Mouse (Mus musculus): ENCODE measurements around the gene Zbtb4. TPM values are rescaled to one million over a fixed set of nuclear protein-coding genes. Genes with fewer than 3 reads are reported as not detected.

Zbtb4 gene
- polyA plus RNA-seq, 1 experiment from 2014 or later = 3.6 TPM

Other genes starting within 250 kb of the Zbtb4 start
- 0.17 and 0.62 TPM in 2 replicates for gene Dnah2, start 216.8 kb upstream of the Zbtb4 start, polyA plus RNA-seq (2015; fragmentation: Nextera tagmentation; extraction: Ambion mirVana)
- gene Efnb3, start 205.7 kb upstream of the Zbtb4 start, polyA plus RNA-seq (2015; fragmentation: Nextera tagmentation; extraction: Ambion mirVana) = 49.9 and 57.0 TPM in 2 replicates
- 15.1 and 16.5 TPM in 2 replicates for gene Wrap53, start 185.7 kb upstream of the Zbtb4 start, polyA plus RNA-seq (2015; fragmentation: Nextera tagmentation; extraction: Ambion mirVana)
- 79.1 and 87.0 TPM in 2 replicates for gene Trp53, start 185.6 kb upstream of the Zbtb4 start, polyA plus RNA-seq (2015; fragmentation: Nextera tagmentation; extraction: Ambion mirVana)
- 22.3 and 25.6 TPM in 2 replicates for gene Atp1b2, start 160.0 kb upstream of the Zbtb4 start, polyA plus RNA-seq (2015; fragmentation: Nextera tagmentation; extraction: Ambion mirVana)
- gene Shbg, start 148.0 kb upstream of the Zbtb4 start, polyA plus RNA-seq (2015; fragmentation: Nextera tagmentation; extraction: Ambion mirVana) = 0.20 TPM in 1 of 2 replicates, not detected in the other
- gene Sat2, start 143.9 kb upstream of the Zbtb4 start, polyA plus RNA-seq (2015; fragmentation: Nextera tagmentation; extraction: Ambion mirVana) = 13.0 and 13.8 TPM in 2 replicates
- gene Fxr2, start 132.9 kb upstream of the Zbtb4 start, polyA plus RNA-seq (2015; fragmentation: Nextera tagmentation; extraction: Ambion mirVana) = 22.1 and 25.4 TPM in 2 replicates
- gene Sox15, start 110.6 kb upstream of the Zbtb4 start, polyA plus RNA-seq (2015; fragmentation: Nextera tagmentation; extraction: Ambion mirVana) = not detected in 2 replicates
- 40.1 and 44.0 TPM in 2 replicates for gene Mpdu1, start 103.3 kb upstream of the Zbtb4 start, polyA plus RNA-seq (2015; fragmentation: Nextera tagmentation; extraction: Ambion mirVana)
- 10.0 and 12.3 TPM in 2 replicates for gene Cd68, start 99.8 kb upstream of the Zbtb4 start, polyA plus RNA-seq (2015; fragmentation: Nextera tagmentation; extraction: Ambion mirVana)
- 337 and 346 TPM in 2 replicates for gene Eif4a1, start 93.5 kb upstream of the Zbtb4 start, polyA plus RNA-seq (2015; fragmentation: Nextera tagmentation; extraction: Ambion mirVana)
- 55.8 and 58.0 TPM in 2 replicates for gene Senp3, start 83.8 kb upstream of the Zbtb4 start, polyA plus RNA-seq (2015; fragmentation: Nextera tagmentation; extraction: Ambion mirVana)
- gene Tnfsf13, start 80.1 kb upstream of the Zbtb4 start, polyA plus RNA-seq (2015; fragmentation: Nextera tagmentation; extraction: Ambion mirVana) = 0.45 and 0.85 TPM in 2 replicates
- gene Tnfsf12, start 70.1 kb upstream of the Zbtb4 start, polyA plus RNA-seq (2015; fragmentation: Nextera tagmentation; extraction: Ambion mirVana) = 5.9 and 7.8 TPM in 2 replicates
- 3.1 and 3.5 TPM in 2 replicates for gene Tnfsfm13, start 69.8 kb upstream of the Zbtb4 start, polyA plus RNA-seq (2015; fragmentation: Nextera tagmentation; extraction: Ambion mirVana)
- gene Polr2a, start 7.3 kb upstream of the Zbtb4 start, polyA plus RNA-seq (2015; fragmentation: Nextera tagmentation; extraction: Ambion mirVana) = 13.8 and 16.9 TPM in 2 replicates
- 0.16 and 0.18 TPM in 2 replicates for gene Slc35g3, start 3.9 kb upstream of the Zbtb4 start, polyA plus RNA-seq (2015; fragmentation: Nextera tagmentation; extraction: Ambion mirVana)
- 5.8 and 6.0 TPM in 2 replicates for gene Chrnb1, start 30.0 kb downstream of the Zbtb4 start, polyA plus RNA-seq (2015; fragmentation: Nextera tagmentation; extraction: Ambion mirVana)
- gene Fgf11, start 35.9 kb downstream of the Zbtb4 start, polyA plus RNA-seq (2015; fragmentation: Nextera tagmentation; extraction: Ambion mirVana) = 2.2 and 3.0 TPM in 2 replicates
- gene Tmem102, start 39.7 kb downstream of the Zbtb4 start, polyA plus RNA-seq (2015; fragmentation: Nextera tagmentation; extraction: Ambion mirVana) = 3.1 TPM in 2 replicates
- not detected in 2 replicates for gene Gm39566, start 49.4 kb downstream of the Zbtb4 start, polyA plus RNA-seq (2015; fragmentation: Nextera tagmentation; extraction: Ambion mirVana)
- not detected in 2 replicates for gene Spem2, start 52.6 kb downstream of the Zbtb4 start, polyA plus RNA-seq (2015; fragmentation: Nextera tagmentation; extraction: Ambion mirVana)
- gene Spem1, start 56.3 kb downstream of the Zbtb4 start, polyA plus RNA-seq (2015; fragmentation: Nextera tagmentation; extraction: Ambion mirVana) = not detected in 2 replicates
- gene Nlgn2, start 71.9 kb downstream of the Zbtb4 start, polyA plus RNA-seq (2015; fragmentation: Nextera tagmentation; extraction: Ambion mirVana) = 1.6 and 2.0 TPM in 2 replicates
- 258 and 323 TPM in 2 replicates for gene Tmem256, start 72.6 kb downstream of the Zbtb4 start, polyA plus RNA-seq (2015; fragmentation: Nextera tagmentation; extraction: Ambion mirVana)
- gene Plscr3, start 80.5 kb downstream of the Zbtb4 start, polyA plus RNA-seq (2015; fragmentation: Nextera tagmentation; extraction: Ambion mirVana) = 72.1 and 74.9 TPM in 2 replicates
- 0.26 and 0.90 TPM in 2 replicates for gene Tnk1, start 92.8 kb downstream of the Zbtb4 start, polyA plus RNA-seq (2015; fragmentation: Nextera tagmentation; extraction: Ambion mirVana)
- not detected in 2 replicates for gene Tmem95, start 112.1 kb downstream of the Zbtb4 start, polyA plus RNA-seq (2015; fragmentation: Nextera tagmentation; extraction: Ambion mirVana)
- 3.9 and 4.3 TPM in 2 replicates for gene Kctd11, start 115.5 kb downstream of the Zbtb4 start, polyA plus RNA-seq (2015; fragmentation: Nextera tagmentation; extraction: Ambion mirVana)
- 10.8 and 19.9 TPM in 2 replicates for gene Acap1, start 129.6 kb downstream of the Zbtb4 start, polyA plus RNA-seq (2015; fragmentation: Nextera tagmentation; extraction: Ambion mirVana)
- 4.1 and 4.4 TPM in 2 replicates for gene 2810408A11Rik, start 135.1 kb downstream of the Zbtb4 start, polyA plus RNA-seq (2015; fragmentation: Nextera tagmentation; extraction: Ambion mirVana)
- 7.4 and 8.7 TPM in 2 replicates for gene Neurl4, start 135.2 kb downstream of the Zbtb4 start, polyA plus RNA-seq (2015; fragmentation: Nextera tagmentation; extraction: Ambion mirVana)
- gene Gps2, start 148.0 kb downstream of the Zbtb4 start, polyA plus RNA-seq (2015; fragmentation: Nextera tagmentation; extraction: Ambion mirVana) = 50.1 and 51.2 TPM in 2 replicates
- 1,137 and 1,317 TPM in 2 replicates for gene Eif5a, start 156.0 kb downstream of the Zbtb4 start, polyA plus RNA-seq (2015; fragmentation: Nextera tagmentation; extraction: Ambion mirVana)
- 5.3 and 7.3 TPM in 2 replicates for gene Ybx2, start 169.9 kb downstream of the Zbtb4 start, polyA plus RNA-seq (2015; fragmentation: Nextera tagmentation; extraction: Ambion mirVana)
- gene Slc2a4, start 182.3 kb downstream of the Zbtb4 start, polyA plus RNA-seq (2015; fragmentation: Nextera tagmentation; extraction: Ambion mirVana) = 56.1 and 58.4 TPM in 2 replicates
- gene Cldn7, start 198.9 kb downstream of the Zbtb4 start, polyA plus RNA-seq (2015; fragmentation: Nextera tagmentation; extraction: Ambion mirVana) = 7.5 and 14.4 TPM in 2 replicates
- gene Ctdnep1, start 215.2 kb downstream of the Zbtb4 start, polyA plus RNA-seq (2015; fragmentation: Nextera tagmentation; extraction: Ambion mirVana) = 23.9 and 25.0 TPM in 2 replicates
- gene Elp5, start 216.6 kb downstream of the Zbtb4 start, polyA plus RNA-seq (2015; fragmentation: Nextera tagmentation; extraction: Ambion mirVana) = 111 and 116 TPM in 2 replicates
- gene Gabarap, start 225.2 kb downstream of the Zbtb4 start, polyA plus RNA-seq (2015; fragmentation: Nextera tagmentation; extraction: Ambion mirVana) = 421 and 428 TPM in 2 replicates
- 42.0 and 43.9 TPM in 2 replicates for gene Phf23, start 229.9 kb downstream of the Zbtb4 start, polyA plus RNA-seq (2015; fragmentation: Nextera tagmentation; extraction: Ambion mirVana)
- 17.1 and 19.2 TPM in 2 replicates for gene Dvl2, start 234.7 kb downstream of the Zbtb4 start, polyA plus RNA-seq (2015; fragmentation: Nextera tagmentation; extraction: Ambion mirVana)
- 276 and 298 TPM in 2 replicates for gene Acadvl, start 249.5 kb downstream of the Zbtb4 start, polyA plus RNA-seq (2015; fragmentation: Nextera tagmentation; extraction: Ambion mirVana)